Mouse (Mus musculus) ES-E14 (cell line): ENCODE data around the gene Psma5.

ENCODE experiments used
- CHD2 ChIP-seq: IDR thresholded peaks from 2 replicates; pipeline ENCODE4 v1.6.1; 2014; ENCODE audit warnings: mild to moderate bottlenecking, low read depth, low read length, inconsistent platforms
- MAFK ChIP-seq: IDR thresholded peaks from 2 replicates; pipeline ENCODE4 v1.6.1; 2014; ENCODE audit warnings: mild to moderate bottlenecking, low read depth, low read length, inconsistent platforms; ENCODE audit not compliant: insufficient read depth
- ZC3H11A ChIP-seq: IDR thresholded peaks from 2 replicates; pipeline ENCODE4 v1.6.1; 2012; ENCODE audit warnings: low read depth, mild to moderate bottlenecking, inconsistent platforms, low read length, borderline replicate concordance

GRCm38 (mm10) chr3:108294398-108294797 is 37.7 kb downstream of the Psma5 start:
- TF ChIP-seq ZC3H11A (no peak), MAFK (no peak), CHD2 (no peak)
